Mouse (Mus musculus): ENCODE results near the gene Psmd8.

DNA sequence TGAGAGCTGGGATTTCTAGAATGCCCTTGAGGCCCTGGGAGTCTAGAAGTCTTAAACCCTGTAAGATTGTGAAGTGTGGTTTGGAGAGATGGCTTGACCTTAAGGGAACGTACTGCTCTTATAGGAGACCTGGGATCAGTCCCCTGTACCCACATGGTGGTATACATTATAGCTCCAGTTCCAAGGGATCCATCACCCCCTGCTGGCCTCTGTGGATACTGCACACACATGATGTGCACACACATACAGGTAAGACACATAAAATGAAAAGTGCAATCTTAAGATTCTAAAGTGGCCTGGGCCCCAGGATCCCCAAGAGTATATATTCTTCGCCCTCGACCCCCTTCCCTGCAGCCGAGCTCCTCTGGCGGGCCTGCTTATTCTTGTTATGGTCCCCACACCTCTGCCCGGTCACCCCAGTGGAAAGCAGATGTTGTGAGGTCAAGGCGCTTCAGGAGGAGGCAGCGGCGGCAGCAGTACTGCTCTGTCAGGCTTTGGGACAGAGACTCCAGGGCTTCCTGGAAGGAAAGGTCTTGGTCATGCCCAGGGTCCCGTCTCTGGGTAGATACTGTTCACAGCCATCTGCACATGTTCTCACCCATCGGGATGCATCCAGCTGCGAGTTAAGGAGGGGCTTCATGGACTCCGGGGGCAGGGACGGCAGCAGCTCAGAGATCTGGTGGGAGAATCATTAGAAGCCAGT, 26.3 kb downstream of the Psmd8 start:
- TF ChIP-seq CTCF (IDR thresholded peaks at IDR 0.05; ENCODE audit: borderline replicate concordance, extremely low read depth, insufficient read depth, insufficient read length), result peak; percentile 8; the same call in 1 of the 2 replicates
- TF ChIP-seq POLR2A (IDR thresholded peaks at IDR 0.05; ENCODE audit: borderline replicate concordance, extremely low read depth, insufficient read depth, insufficient read length, poor library complexity, severe bottlenecking), result no peak

Data from brain, embryonic 14.5 days (tissue).